Mouse (Mus musculus): ENCODE measurements around the gene Scrt2. TPM values are rescaled to one million over a fixed set of nuclear protein-coding genes. Genes with fewer than 3 reads are reported as not detected.
A peak's percentile ranks its signal among the peaks of the same experiment; 100 is the strongest.

Gene Scrt2
- polyA plus RNA-seq, 1 experiment from 2014 or later, result 2.2 TPM

DNA sequence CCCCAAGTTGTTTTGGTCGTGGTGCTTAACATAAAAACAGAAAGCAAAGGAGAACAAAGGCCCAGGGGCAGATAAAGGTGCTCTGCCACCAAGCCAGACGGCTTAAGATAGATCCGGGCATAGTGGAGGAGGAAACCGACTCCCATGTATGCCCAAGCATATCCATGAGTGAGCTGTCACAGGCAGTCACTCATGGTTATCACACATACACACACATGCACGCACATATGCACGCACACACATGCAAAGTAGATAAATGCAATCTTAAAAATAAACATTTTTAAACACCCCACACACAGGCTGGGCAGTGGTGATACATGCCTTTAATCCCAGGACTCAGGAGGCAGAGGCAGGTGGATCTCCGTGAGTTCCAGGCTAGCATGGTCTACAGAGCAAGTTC is 36.4 kb downstream of the Scrt2 start:
- DNase-seq (ENCODE audit: low spot score), result no peak
- H3K4me1 ChIP-seq, result peaks cover 50% of the 10 kb centered on the region
- H3K27me3 ChIP-seq (ENCODE audit: low read depth, poor library complexity, severe bottlenecking), result peaks cover 47% of the 10 kb centered on the region

DNA sequence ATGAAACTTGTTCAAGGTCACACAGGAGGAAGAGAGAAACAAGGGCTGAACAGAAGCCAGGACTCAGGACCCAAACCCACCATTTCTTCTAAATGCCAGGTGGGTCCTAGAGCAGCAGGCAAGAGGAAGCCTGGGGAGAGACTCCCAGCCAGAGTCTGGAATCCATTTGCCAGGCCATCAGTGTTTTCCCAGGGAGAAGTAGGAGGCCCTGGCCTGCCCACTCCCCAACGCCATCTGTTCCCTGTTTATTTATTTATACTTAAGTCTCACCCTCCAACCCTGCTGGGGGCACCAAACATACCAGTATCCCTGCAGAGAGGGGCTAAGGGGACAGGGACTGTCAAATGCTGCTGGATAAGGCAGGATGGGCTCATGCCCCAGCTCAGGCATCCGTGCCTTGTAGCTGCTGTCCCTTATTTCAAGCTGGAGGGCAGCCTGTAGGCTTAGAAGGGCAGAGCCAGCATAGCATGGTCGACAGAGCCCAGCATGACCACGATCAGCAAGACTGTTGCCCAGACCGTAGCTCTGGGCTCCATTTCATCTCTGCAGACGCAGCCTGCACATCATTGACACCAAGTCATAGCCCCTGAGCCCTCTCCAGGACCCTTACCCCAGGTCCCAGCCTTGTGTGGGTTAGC is 38.0 kb downstream of the Scrt2 start:
- no peak overlapping the region for H3K4me3 ChIP-seq
- H3K4me1 ChIP-seq, result peaks cover 40% of the 10 kb centered on the region
- peaks cover 31% of the 10 kb centered on the region for H3K27me3 ChIP-seq (ENCODE audit: low read depth, poor library complexity, severe bottlenecking)
- 49% methylated on average over 6 of the region's 6 CpGs for WGBS
- peak overlapping the region; percentile 46 for H3K27ac ChIP-seq (replicated peaks)
- DNase-seq (ENCODE audit: low spot score), result no peak
- H3K36me3 ChIP-seq, result no peaks in the 10 kb centered on the region
- H3K9me3 ChIP-seq (replicated peaks), result no peaks in the 10 kb centered on the region

More for the DNA sequence above, 36.4 kb downstream of the Scrt2 start:
- Histone ChIP-seq H3K4me3 (no peak overlapping the region), H3K9me3 (replicated peaks) (no peaks in the 10 kb centered on the region), H3K27ac (replicated peaks) (no peak overlapping the region), H3K36me3 (no peaks in the 10 kb centered on the region)
- 86% methylated on average over 7 of the region's 7 CpGs for WGBS

DNA sequence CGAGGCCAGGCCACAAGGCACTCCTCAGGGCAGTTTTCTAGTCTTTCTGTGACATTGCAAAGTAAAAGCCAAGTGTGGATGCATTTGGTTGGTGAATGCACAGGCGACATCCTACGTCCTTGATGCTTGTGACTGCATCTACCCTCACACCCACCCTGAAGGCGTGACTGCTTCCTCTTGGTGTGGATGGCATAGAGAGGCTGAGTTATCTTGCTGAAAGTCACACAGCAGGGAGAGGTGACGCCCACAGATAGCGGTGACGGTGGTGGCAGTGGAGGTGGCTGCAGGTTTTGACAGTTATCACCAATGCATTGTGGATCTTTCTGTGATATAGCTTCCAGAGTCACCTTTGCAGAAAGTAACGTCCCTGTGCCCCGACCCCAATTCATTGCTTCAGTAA is 41.6 kb downstream of the Scrt2 start:
- Histone ChIP-seq H3K4me1 (peaks cover 21% of the 10 kb centered on the region), H3K27ac (replicated peaks) (no peak overlapping the region), H3K27me3 (ENCODE audit: low read depth, poor library complexity, severe bottlenecking) (peaks cover 10% of the 10 kb centered on the region; the same call in 1 of the 2 replicates), H3K4me3 (no peak overlapping the region), H3K36me3 (no peaks in the 10 kb centered on the region), H3K9me3 (replicated peaks) (no peaks in the 10 kb centered on the region)
- WGBS, result 75% methylated on average over 9 of the region's 9 CpGs
- no peak for DNase-seq (ENCODE audit: low spot score)

DNA sequence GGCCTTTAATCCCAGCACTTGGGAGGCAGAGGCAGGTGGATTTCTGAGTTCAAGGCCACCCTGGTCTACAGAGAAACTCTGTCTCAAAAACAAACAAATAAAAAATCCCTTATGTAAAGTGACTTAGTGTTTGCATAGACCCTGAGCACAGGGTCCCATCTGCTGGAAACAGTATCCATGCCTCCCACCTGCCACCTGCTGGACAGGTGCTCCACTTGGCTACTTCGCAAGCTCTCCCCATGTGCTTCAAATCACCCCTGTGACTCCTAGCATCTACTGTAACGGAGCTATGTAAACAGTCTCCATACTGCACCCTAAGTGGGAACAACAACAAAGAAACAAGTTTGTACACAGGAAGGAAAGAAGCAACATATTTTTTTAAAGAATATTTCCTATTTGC is 47.3 kb downstream of the Scrt2 start:
- no peaks in the 10 kb centered on the region for H3K4me1 ChIP-seq
- DNase-seq (ENCODE audit: low spot score), result no peak
- H3K27ac ChIP-seq (replicated peaks), result no peak overlapping the region
- WGBS, result 72% methylated on average over 2 of the region's 2 CpGs
- no peaks in the 10 kb centered on the region for H3K9me3 ChIP-seq (replicated peaks)
- no peaks in the 10 kb centered on the region for H3K36me3 ChIP-seq
- no peak overlapping the region for H3K4me3 ChIP-seq
- 0 out of 2 replicates have a peak, but pooled peaks cover 4% of the 10 kb centered on the region for H3K27me3 ChIP-seq (ENCODE audit: low read depth, poor library complexity, severe bottlenecking)

DNA sequence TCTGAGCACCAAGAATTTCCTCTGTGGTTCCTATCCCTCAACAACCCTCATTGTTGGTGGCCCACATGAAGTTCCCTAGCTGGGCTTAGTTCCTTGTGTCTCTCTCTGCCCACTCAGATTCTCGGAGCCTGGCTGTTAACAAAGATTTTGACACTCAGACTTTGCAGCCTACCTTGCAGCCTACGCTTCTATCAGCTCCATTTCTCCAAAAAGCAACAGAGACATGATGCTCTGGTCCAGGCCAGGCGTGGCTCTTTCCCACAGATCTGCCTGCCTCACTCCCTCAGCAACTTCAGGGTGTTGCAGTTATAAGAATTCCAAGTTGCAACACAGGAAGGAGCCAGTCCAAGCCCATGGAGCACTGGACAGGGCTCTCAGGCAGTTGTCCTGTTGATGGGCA is 48.4 kb downstream of the Scrt2 start:
- 80% methylated on average over 3 of the region's 3 CpGs for WGBS
- no peak overlapping the region for H3K4me3 ChIP-seq
- DNase-seq (ENCODE audit: low spot score), result no peak

DNA sequence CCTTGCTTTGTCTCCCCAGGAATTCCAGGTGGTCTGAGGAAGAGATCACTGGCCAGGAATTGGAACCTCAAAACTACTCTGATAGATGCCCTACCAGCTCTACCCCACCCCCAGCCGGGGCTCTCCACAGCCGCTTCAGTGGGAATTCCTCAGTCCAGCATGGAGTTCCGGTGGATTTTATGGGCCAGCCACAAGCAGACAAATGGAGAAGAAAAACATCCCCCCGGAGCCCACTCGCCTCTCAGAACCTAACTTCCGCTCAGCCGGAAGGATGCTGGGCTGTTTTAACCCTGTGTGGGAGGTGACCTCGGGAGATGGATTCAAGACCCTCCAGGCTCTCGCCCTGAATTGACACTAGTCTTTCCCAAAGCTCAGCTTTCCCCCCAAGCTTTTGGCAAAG is 50.7 kb downstream of the Scrt2 start:
- Histone ChIP-seq H3K4me1 (no peaks in the 10 kb centered on the region), H3K27me3 (ENCODE audit: low read depth, poor library complexity, severe bottlenecking) (0 out of 2 replicates have a peak, but pooled peaks cover 4% of the 10 kb centered on the region), H3K36me3 (no peaks in the 10 kb centered on the region), H3K27ac (replicated peaks) (no peak overlapping the region), H3K4me3 (no peak overlapping the region), H3K9me3 (replicated peaks) (no peaks in the 10 kb centered on the region)
- WGBS, result 72% methylated on average over 9 of the region's 9 CpGs
- no peak for DNase-seq (ENCODE audit: low spot score)

More for the DNA sequence above, 48.4 kb downstream of the Scrt2 start:
- H3K27me3 ChIP-seq (ENCODE audit: low read depth, poor library complexity, severe bottlenecking), result 0 out of 2 replicates have a peak, but pooled peaks cover 4% of the 10 kb centered on the region
- H3K4me1 ChIP-seq, result no peaks in the 10 kb centered on the region
- H3K27ac ChIP-seq (replicated peaks), result no peak overlapping the region
- no peaks in the 10 kb centered on the region for H3K36me3 ChIP-seq
- H3K9me3 ChIP-seq (replicated peaks), result no peaks in the 10 kb centered on the region

DNA sequence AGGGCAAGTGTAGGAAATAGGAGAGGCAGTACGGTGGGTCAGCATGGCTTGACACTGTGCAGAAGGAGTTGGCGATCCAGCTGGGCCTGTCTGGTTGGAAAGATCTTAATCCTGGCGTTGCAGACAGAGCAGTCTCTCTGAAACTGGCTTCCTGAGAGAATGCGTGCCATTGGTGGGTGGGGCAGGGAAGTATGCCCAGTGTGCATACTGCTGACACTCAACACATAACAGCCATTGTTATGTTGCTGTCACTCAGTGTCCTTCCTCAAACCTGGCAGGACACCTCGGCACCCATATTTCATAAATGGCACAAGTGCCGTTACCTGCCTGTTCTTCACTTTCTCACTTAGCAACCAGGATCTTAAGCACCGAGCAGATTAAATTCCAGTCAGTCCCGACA is 51.4 kb downstream of the Scrt2 start:
- Histone ChIP-seq H3K9me3 (replicated peaks) (no peaks in the 10 kb centered on the region), H3K4me1 (no peaks in the 10 kb centered on the region), H3K27ac (replicated peaks) (no peak overlapping the region), H3K36me3 (no peaks in the 10 kb centered on the region), H3K4me3 (no peak overlapping the region), H3K27me3 (ENCODE audit: low read depth, poor library complexity, severe bottlenecking) (0 out of 2 replicates have a peak, but pooled peaks cover 4% of the 10 kb centered on the region)
- DNase-seq (ENCODE audit: low spot score), result no peak
- WGBS, result 87% methylated on average over 8 of the region's 8 CpGs

DNA sequence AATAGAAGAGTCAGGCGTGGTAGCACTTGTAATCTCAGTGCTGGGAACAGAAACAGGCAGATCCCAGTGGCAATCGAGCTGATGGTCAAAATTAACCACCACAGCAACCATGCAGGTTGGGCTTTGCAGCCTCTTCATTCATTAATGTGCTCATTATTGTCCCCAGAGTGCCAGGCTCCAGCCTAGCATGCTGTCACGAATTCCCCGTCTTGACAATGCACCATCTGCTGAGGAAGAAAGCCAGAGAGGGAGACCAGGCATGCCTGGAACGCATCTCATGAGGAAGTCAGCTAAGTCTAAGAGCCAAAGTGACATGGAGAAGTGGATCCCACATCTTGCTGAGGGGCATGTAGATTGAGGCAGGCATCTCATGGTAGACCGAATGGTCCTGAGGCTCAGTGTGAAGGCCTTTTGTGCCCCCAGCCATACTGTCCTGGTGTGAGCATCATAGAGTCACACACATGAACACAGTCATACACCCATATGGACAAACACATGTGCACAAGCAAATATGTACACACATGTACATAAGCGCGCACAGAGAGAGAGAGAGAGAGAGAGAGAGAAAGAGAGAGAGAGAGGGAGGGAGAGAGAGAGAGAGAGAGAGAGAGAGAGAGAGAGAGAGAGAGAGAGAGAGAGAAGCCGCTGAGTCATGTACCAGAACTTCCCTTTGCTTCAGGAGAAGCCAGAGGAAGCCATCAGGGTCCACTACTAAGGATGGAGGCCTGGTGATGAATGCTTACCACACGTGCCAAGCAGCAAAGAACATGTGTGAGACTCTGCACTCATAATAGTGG is 58.1 kb downstream of the Scrt2 start:
- H3K9me3 ChIP-seq (replicated peaks), result no peaks in the 10 kb centered on the region
- H3K4me1 ChIP-seq, result peaks cover 30% of the 10 kb centered on the region
- 78% methylated on average over 10 of the region's 10 CpGs for WGBS
- no peak for DNase-seq (ENCODE audit: low spot score)
- no peak overlapping the region for H3K4me3 ChIP-seq
- H3K27me3 ChIP-seq (ENCODE audit: low read depth, poor library complexity, severe bottlenecking), result peaks cover 53% of the 10 kb centered on the region
- no peaks in the 10 kb centered on the region for H3K36me3 ChIP-seq
- H3K27ac ChIP-seq (replicated peaks), result no peak overlapping the region

DNA sequence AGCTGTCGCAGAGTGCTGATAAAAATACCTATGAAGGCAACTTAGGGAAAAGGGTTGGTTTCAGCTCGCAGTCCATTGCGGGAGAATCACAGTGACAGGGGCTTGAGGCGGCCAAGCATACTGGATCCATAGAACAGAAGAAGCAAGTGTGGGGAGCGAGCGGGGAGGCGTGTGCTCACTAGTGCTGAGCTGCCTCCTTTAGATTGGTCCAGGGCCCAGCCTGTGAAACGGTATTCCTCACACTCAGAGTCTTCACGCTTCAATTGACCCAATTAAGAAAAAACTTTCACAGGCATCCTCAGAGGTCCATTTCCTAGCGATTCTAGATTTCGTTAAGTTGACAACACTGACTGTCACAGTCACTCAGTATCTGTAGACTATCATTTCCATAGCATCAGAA is 59.6 kb downstream of the Scrt2 start:
- WGBS, result 36% methylated on average over 11 of the region's 11 CpGs
- H3K4me3 ChIP-seq, result no peak overlapping the region
- no peak for DNase-seq (ENCODE audit: low spot score)
- no peaks in the 10 kb centered on the region for H3K36me3 ChIP-seq
- no peaks in the 10 kb centered on the region for H3K9me3 ChIP-seq (replicated peaks)
- H3K27me3 ChIP-seq (ENCODE audit: low read depth, poor library complexity, severe bottlenecking), result peaks cover 69% of the 10 kb centered on the region
- peaks cover 30% of the 10 kb centered on the region for H3K4me1 ChIP-seq
- no peak overlapping the region for H3K27ac ChIP-seq (replicated peaks)

DNA sequence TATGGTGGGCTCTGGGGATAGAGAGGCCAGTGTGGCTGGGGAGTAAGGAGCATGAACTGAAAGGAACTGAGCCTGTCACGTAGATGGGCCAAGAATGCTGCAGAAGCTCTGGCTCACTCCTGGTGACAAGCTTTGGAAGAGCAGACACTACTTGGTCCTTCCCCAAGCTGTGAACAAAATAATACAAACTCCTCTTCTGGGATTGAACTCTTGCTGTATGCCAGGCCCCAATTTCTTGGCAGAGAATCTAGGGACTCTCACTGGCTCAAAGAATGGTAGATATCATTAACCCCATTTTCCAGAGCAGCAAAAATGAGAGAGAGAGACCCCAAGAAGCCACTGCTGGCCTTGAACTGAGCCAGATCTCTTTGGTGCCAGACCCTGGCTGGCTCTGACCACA is 60.2 kb downstream of the Scrt2 start:
- peaks cover 30% of the 10 kb centered on the region for H3K4me1 ChIP-seq
- peak overlapping the region; percentile 59 for H3K4me3 ChIP-seq
- WGBS, result 24% methylated on average over 1 of the region's 1 CpGs
- H3K9me3 ChIP-seq (replicated peaks), result no peaks in the 10 kb centered on the region
- no peak for DNase-seq (ENCODE audit: low spot score)
- H3K36me3 ChIP-seq, result no peaks in the 10 kb centered on the region
- H3K27me3 ChIP-seq (ENCODE audit: low read depth, poor library complexity, severe bottlenecking), result peaks cover 74% of the 10 kb centered on the region
- H3K27ac ChIP-seq (replicated peaks), result peak overlapping the region; percentile 35; the same call in 1 of the 2 replicates

DNA sequence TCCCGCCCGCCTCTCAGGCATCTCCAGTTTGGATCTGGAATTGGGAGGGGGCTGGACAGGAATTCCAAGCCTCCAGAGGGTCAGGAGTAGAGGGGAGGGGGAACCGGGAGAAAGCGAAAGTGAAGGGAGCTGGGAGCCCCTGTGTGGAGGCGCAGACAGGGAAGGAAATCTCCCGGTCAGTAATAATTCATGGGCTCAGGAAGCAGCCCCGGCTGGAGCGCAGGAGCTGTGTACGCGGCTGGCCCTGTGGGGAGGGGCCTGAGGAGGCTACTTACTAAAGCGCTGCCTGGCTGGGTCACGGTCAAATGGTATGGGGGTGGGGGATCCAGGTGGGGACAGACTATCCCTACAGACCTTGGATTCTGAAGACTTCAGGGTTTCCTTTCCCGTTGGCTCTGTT is 60.7 kb downstream of the Scrt2 start:
- DNase-seq (ENCODE audit: low spot score), result peak; percentile 64
- H3K27ac ChIP-seq (replicated peaks), result peak overlapping the region; percentile 35
- no peaks in the 10 kb centered on the region for H3K9me3 ChIP-seq (replicated peaks)
- H3K27me3 ChIP-seq (ENCODE audit: low read depth, poor library complexity, severe bottlenecking), result peaks cover 80% of the 10 kb centered on the region
- peaks cover 30% of the 10 kb centered on the region for H3K4me1 ChIP-seq
- peak overlapping the region; percentile 59 for H3K4me3 ChIP-seq
- under 1% methylated on average over 13 of the region's 13 CpGs for WGBS
- H3K36me3 ChIP-seq, result no peaks in the 10 kb centered on the region

DNA sequence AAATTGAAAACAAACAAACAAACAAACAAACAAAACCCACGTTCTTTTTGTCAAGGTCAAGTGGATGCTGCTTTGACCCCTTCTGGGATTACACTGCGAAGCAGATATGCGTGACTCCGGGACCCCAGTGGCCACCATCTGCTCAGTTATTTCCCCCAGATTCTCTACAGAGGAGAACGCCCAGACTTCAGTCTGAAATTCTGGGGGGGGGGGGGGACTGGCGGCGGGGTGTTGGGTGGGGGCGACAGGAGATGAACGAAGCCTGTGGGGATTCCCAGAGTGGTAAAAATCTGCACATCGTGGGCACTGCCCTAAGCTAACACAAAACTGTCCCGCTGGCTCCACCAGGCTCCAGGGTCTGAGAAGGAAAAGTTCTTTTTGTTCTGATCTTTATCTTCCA is 61.2 kb downstream of the Scrt2 start:
- Histone ChIP-seq H3K36me3 (no peaks in the 10 kb centered on the region), H3K9me3 (replicated peaks) (no peaks in the 10 kb centered on the region), H3K27me3 (ENCODE audit: low read depth, poor library complexity, severe bottlenecking) (peaks cover 84% of the 10 kb centered on the region), H3K4me1 (peaks cover 30% of the 10 kb centered on the region), H3K4me3 (peak overlapping the region; percentile 59), H3K27ac (replicated peaks) (no peak overlapping the region)
- WGBS, result 6% methylated on average over 11 of the region's 11 CpGs
- no peak for DNase-seq (ENCODE audit: low spot score)
